Mouse (Mus musculus): ENCODE results near the gene Atp9a.

DNA sequence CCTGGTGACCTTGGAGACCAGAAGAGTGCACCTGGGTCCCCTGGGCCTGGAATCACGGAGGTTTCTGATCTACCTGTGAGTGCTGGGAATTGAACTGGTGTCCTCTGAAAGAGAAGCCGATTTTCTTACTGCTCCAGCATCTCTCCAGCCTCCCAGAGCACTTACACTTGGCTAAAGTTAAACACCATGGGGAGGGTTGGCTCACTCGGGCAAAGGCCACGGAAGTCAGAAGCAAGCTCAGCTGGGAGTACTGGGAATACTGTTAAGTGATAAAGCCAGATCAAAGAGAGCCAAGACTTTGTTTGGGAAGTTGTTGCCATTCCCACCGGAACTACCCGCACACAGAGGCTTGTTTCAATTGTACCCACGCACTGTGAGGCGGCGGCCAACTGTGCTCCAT, 87.7 kb downstream of the Atp9a start:
- TF ChIP-seq CTCF (IDR thresholded peaks at IDR 0.05; ENCODE audit: low read depth) (no peak), EP300 (IDR thresholded peaks at IDR 0.05; ENCODE audit: low read depth) (no peak)

Measured in liver, embryonic 14.5 days (tissue).